Mouse (Mus musculus): ENCODE results near the gene Cyp8b1.

DNA sequence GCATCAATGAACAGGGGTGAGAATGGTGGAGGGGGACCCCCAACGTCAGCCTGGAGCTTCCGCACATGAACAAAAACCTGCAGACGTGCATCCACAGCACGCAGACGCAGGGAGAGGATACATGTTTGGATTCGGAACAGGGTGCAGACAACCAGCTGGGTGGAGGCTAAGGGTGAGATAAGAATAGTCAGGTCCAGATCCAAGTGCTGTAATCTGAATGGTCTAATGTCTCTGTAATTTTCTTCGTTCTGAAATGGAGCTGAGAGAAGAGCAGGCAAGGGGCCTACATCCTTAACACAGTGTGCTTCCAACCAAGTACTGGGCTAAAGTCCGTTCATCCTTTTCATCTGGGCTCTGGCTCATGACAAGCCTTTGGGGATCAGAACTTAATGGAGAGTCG, 24.8 kb downstream of the Cyp8b1 start:
- TF ChIP-seq CTCF (IDR thresholded peaks at IDR 0.05) (no peak), EP300 (IDR thresholded peaks at IDR 0.05) (no peak)

Measured in lung, postnatal 0 days (tissue).